Mouse (Mus musculus) testis, adult 2 months (tissue): ENCODE results near the gene Susd6.

Experiments used
- CTCF ChIP-seq: fragments of 200-500 bp; IDR thresholded peaks from 2 replicates; pipeline ENCODE4 v1.5.1; 2012; ENCODE audit warnings: low read depth, mild to moderate bottlenecking, inconsistent platforms, low read length, moderate library complexity; ENCODE audit not compliant: control insufficient read depth, insufficient read depth, insufficient replicate concordance
- POLR2A ChIP-seq: fragments of 200-500 bp; IDR thresholded peaks from 2 replicates; pipeline ENCODE4 v1.6.1; 2012; ENCODE audit warnings: low read depth, mild to moderate bottlenecking, inconsistent platforms, low read length, moderate library complexity; ENCODE audit not compliant: control insufficient read depth

GRCm38 (mm10) chr12:80814529-80814928, 24.2 kb downstream of the Susd6 start:
- TF ChIP-seq CTCF (no peak), POLR2A (no peak)
